Mouse (Mus musculus) limb, embryonic 13.5 days (tissue): Measurements from ENCODE around the gene Zfp764. TPM values are rescaled to one million over a fixed set of nuclear protein-coding genes. Genes with fewer than 3 reads are reported as not detected.
A peak's percentile ranks its signal among the peaks of the same experiment; 100 is the strongest.
"Not testable (repeated sequence)": the region's sequence is repeated elsewhere in the genome, so short reads cannot be mapped to it uniquely, and the experiment has no call there.

Experiments
- ATAC-seq: fragments of 200-750 bp; cut with Nextera tagmentation; 2 replicates; pipeline ENCODE4 v1.8.0; 2017; ENCODE audit warnings: low read depth, moderate number of reproducible peaks, moderate TSS enrichment; ENCODE audit not compliant: low FRiP score
- H3K27ac ChIP-seq: fragments of 300-500 bp; sonication (generic); 2 replicates; pipeline ENCODE4 v1.5.1; 2015; ENCODE audit warnings: inconsistent platforms, mild to moderate bottlenecking, moderate library complexity
- H3K27me3 ChIP-seq: fragments of 300-500 bp; sonication (generic); 2 replicates; pipeline ENCODE4 v1.6.1; 2015; ENCODE audit warnings: mild to moderate bottlenecking, inconsistent platforms
- H3K36me3 ChIP-seq: fragments of 300-500 bp; sonication (generic); 2 replicates; pipeline ENCODE4 v1.6.1; 2015; ENCODE audit warnings: inconsistent platforms, mild to moderate bottlenecking, moderate library complexity
- H3K4me1 ChIP-seq: fragments of 300-500 bp; sonication (generic); 2 replicates; pipeline ENCODE4 v1.6.1; 2015; ENCODE audit warnings: inconsistent platforms
- H3K4me2 ChIP-seq: fragments of 300-500 bp; sonication (generic); replicated peaks from 2 replicates; pipeline ENCODE4 v1.6.1; 2015; ENCODE audit warnings: inconsistent platforms, mild to moderate bottlenecking, moderate library complexity
- H3K4me3 ChIP-seq: fragments of 300-500 bp; sonication (generic); 2 replicates; pipeline ENCODE4 v1.5.1; 2015; ENCODE audit warnings: moderate library complexity, mild to moderate bottlenecking, inconsistent platforms
- H3K9ac ChIP-seq: fragments of 300-500 bp; sonication (generic); 2 replicates; pipeline ENCODE4 v1.6.1; 2015; ENCODE audit warnings: mild to moderate bottlenecking, inconsistent platforms
- H3K9me3 ChIP-seq: fragments of 300-500 bp; sonication (generic); 2 replicates; pipeline ENCODE4 v1.6.1; 2016; ENCODE audit warnings: inconsistent platforms
- WGBS: fragments of 180-500 bp; shearing (Covaris S2); methylation state at CpG from one replicate; pipeline ENCODE4 v1.1.7; 2015; 5-methylcytosine and 5-hydroxymethylcytosine counted together
- polyA plus RNA-seq: library from polyadenylated mRNA; unstranded; fragments of >200 nt; fragmentation: Nextera tagmentation; extraction: Ambion mirVana; gene quantifications from 2 replicates; pipeline ENCODE4 v1.2.1, GENCODE M21; 2015

The Zfp764 gene
- polyA plus RNA-seq, 1 experiment from 2014 or later = 8.4 TPM

DNA sequence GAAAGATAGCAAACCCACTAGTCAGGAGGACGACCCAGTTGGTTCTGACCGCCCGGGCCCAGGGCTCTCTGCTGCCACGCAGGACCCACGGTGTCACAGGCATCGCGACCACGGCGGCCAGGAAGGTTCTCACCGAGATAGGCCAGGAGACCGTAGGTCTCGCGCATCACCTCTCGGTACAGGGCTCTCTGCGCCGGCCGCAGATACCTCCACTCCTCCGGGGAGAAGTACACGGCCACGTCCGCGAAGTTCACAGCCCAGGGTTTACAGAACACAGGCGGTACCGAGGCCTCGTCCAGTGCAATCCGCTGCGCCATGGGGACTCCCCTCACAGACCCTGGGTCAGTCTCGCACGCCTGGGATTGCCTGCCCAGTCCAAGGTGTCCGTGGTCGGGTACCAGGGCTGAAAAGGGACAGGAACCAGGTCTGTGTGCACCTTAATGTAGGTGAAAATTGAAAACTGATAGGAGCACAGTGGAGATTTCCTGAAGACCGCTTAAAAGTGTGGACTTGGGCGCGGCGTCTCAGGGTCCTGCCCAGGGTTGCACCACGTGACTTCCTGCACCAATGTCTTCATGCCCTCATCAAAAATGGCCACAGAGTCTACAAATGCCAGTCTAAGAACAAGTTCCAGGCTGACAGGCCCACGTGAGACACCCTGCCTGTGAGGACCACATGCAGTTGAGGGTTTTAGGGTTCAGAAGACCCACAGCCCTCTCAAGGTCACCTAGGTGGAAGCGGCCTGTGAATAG, 19.8 kb downstream of the Zfp764 start, which contains the start of gene 9130019O22Rik:
9130019O22Rik (minus strand) TSS at position 526 of the 752 bp plus-strand sequence.
- Histone ChIP-seq H3K4me1 (0 out of 2 replicates have a peak, but pooled peaks cover 4% of the 10 kb centered on the region), H3K9me3 (peaks cover 19% of the 10 kb centered on the region; the same call in 1 of the 2 replicates), H3K4me2 (peak within 1 kb of the TSS; percentile 72), H3K36me3 (peaks cover 37% of the 10 kb centered on the region), H3K4me3 (peak within 1 kb of the TSS; percentile 57), H3K27ac (no peak within 1 kb of the TSS), H3K27me3 (no peaks in the 10 kb centered on the region), H3K9ac (peak within 1 kb of the TSS; percentile 80)
- 13% methylated on average over 38 of the region's 38 CpGs for WGBS
- peak; percentile 93 for ATAC-seq

DNA sequence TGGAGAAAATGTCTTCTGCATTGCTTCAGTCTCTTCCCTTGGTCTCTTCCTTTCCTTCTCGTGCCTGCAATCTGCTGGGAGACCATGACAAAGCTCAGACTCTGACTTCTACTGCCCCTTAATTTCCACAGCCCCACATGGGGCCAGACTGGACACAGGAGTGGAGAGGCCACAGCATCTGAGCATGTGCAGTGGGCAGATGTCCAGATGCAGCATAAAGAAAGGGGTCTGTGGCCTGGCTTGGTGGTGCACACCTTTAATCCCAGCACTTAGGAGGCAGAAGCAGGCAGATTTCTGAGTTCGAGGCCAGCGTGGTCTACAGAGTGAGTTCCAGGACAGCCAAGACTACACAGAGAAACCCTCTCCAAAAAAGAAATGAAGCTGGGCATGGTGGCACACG, 21.1 kb downstream of the Zfp764 start:
- not testable (repeated sequence) for H3K27me3 ChIP-seq, H3K27ac ChIP-seq, H3K4me3 ChIP-seq, H3K9ac ChIP-seq, H3K4me2 ChIP-seq, H3K4me1 ChIP-seq, ATAC-seq
- H3K9me3 ChIP-seq = peaks cover 19% of the 10 kb centered on the region; the same call in 1 of the 2 replicates
- 93% methylated on average over 4 of the region's 4 CpGs for WGBS
- peaks cover 25% of the 10 kb centered on the region for H3K36me3 ChIP-seq

DNA sequence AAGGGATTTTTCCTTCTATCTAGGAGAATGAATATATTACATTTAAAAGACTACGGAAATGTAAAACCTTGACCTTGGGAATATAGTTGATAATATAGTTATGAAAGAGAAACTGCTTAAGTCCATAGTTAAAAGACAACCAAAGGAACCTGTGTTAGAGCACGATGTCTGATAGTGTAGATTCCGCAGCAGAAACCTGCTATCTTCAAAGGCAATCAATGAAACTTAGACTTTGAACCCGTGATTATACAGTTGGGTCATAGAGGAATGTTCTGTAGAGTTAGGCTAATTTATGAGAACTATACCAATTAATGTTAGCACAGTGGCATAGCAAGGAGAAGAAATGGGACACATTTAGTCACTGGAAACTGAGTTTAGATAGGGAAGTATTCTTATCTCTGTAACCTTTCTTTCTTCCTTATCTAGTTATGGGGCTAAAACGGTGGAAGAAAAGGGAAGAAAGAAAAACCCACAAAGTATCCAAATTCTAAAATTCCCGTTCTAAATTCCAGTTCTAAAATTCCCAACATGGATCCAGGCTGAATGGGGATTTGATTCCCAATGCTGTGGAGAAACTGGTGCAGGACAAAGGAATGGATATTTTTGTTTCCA, 28.2 kb downstream of the Zfp764 start:
- Histone ChIP-seq H3K9ac (no peak overlapping the region), H3K4me2 (no peak overlapping the region), H3K36me3 (peaks cover 14% of the 10 kb centered on the region), H3K4me1 (peaks cover 4% of the 10 kb centered on the region; the same call in 1 of the 2 replicates), H3K27me3 (no peaks in the 10 kb centered on the region), H3K4me3 (no peak overlapping the region), H3K9me3 (0 out of 2 replicates have a peak, but pooled peaks cover 7% of the 10 kb centered on the region), H3K27ac (no peak overlapping the region)
- no peak for ATAC-seq
- 74% methylated on average over 6 of the region's 6 CpGs for WGBS

DNA sequence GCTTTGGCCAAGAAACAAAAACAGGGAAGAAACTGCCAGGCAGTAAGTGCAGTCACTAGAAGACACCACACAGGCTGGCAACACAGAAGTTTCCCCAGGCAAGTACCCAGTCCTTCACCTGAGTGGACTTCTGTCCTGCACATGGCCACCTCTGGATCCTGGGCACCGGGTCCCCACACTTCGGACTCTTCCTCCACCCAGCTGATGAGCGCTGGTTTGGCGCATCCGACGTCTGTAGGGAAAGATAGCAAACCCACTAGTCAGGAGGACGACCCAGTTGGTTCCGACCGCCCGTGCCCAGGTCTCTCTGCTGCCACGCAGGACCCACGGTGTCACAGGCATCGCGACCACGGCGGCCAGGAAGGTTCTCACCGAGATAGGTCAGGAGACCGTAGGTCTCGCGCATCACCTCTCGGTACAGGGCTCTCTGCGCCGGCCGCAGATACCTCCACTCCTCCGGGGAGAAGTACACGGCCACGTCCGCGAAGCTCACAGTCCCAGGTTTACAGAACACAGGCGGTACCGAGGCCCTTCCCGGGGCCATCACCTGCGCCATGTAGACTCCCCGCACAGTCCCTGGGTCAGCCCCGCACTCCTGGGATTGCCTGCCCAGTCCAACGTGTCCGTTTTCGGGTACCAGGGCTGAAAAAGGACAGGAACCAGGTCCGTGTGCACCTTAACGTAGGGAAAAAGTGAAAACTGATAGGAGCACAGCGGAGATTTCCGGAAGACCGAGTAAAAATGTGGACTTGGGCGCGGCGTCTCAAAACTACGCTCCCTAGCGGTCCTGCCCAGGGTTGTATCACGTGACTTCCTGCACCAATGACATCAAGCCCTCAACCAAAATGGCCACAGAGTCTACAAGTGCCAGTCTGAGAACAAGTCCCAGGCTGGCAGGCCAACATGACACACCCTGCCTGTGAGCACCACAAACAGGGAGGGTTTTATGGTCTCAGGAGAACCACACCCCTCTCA, 31.1 kb downstream of the Zfp764 start, which contains the start of gene Zfp747:
Zfp747 (minus strand) TSS at position 780 of the 975 bp plus-strand sequence.
- Histone ChIP-seq H3K36me3 (peaks cover 18% of the 10 kb centered on the region), H3K9ac (peak within 1 kb of the TSS; percentile 83), H3K4me2 (peak within 1 kb of the TSS; percentile 77), H3K4me3 (peak within 1 kb of the TSS; percentile 73)
- peak; percentile 95 for ATAC-seq
- H3K27me3 ChIP-seq, H3K4me1 ChIP-seq, H3K27ac ChIP-seq, H3K9me3 ChIP-seq: not testable (repeated sequence)
- 1% methylated on average over 49 of the region's 49 CpGs for WGBS

DNA sequence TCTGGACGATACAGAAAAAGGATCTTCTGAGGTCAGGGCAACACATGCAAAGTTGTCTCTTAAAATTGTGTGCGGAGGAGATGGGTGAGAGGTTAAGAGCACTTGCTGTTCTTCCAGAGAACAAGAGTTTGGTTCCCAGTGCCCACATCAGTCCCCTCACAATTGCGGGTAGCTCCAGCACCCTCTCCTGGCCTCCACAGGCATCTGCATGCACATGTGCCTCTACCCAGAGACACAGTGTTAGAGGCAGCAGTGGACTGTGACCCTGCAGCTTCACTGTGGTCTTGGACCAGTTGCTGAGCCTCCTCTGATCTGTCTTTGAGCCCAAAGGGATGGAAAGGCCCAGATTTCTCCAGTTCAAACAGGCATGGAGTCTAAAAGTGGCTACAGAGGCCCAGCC, 34.8 kb downstream of the Zfp764 start:
- ATAC-seq, H3K27me3 ChIP-seq, H3K27ac ChIP-seq, H3K4me2 ChIP-seq, H3K9me3 ChIP-seq, H3K9ac ChIP-seq, H3K4me3 ChIP-seq, H3K4me1 ChIP-seq: not testable (repeated sequence)
- WGBS = 73% methylated on average over 3 of the region's 3 CpGs
- peaks cover 18% of the 10 kb centered on the region for H3K36me3 ChIP-seq

DNA sequence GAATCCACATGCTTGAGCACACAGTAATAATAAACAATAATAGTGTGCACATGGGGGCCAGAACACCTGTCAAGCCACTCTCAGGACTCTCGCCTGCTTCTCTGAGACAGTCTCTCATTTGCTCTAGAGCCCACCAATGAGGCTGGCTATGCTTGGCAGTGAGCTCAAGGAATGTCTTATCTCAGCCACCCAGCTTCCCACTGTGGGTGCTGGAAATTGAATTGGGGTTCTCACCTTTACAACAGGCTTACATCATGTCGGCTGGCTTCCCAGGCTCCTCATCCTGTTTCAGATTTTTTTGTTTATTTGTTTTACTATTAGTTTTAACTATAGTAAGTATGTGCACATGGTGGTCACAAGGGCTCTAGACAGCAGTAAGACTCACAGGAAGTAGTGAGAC, 35.4 kb downstream of the Zfp764 start:
- Histone ChIP-seq H3K27me3 (no peaks in the 10 kb centered on the region), H3K4me1 (peaks cover 4% of the 10 kb centered on the region; the same call in 1 of the 2 replicates), H3K9ac (no peak overlapping the region), H3K4me2 (no peak overlapping the region), H3K9me3 (no peaks in the 10 kb centered on the region), H3K27ac (no peak overlapping the region), H3K4me3 (no peak overlapping the region), H3K36me3 (peaks cover 18% of the 10 kb centered on the region)
- ATAC-seq = no peak
- 81% methylated on average over 2 of the region's 2 CpGs for WGBS

DNA sequence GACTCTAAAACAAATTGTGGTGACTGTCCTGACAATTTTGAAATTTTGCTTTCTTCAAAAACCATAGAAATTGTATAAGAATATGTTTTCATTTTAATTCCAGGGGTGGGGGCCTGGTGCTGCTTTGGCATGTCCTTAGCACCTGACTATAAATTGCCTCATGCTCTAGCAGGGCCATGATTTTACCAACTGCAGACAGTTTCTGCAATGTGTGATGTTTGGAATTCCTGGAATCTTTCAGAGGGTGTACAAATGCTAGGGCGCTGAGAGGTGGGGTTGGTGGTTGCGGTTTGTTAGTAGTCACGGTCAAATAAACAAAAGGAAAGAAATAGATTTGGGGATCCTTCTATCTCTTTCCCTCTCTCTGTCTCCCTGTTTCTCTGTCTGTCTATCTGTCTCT, 40.4 kb downstream of the Zfp764 start:
- whole genome bisulfite sequencing = 78% methylated on average over 3 of the region's 3 CpGs
- H3K4me1 ChIP-seq = peaks cover 7% of the 10 kb centered on the region
- ATAC-seq = no peak

DNA sequence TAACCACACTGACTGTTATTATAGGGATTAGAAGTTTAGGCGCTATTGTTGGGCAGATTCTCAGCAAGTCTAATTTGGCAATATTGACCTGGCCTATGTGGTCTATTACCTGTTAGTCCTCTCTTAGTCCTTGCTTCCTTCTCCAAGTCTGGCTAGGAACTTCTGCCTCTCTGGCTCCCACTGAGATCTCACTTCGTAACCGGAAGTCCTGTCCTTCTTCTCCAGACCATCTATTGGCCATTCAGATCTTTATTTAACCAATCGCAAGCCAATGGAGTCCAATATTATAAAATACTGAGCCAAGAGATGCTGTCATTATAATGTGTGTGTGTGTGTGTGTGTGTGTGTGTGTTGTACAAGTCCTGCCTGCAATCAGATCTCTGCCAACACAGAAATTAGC, 42.5 kb downstream of the Zfp764 start:
- Histone ChIP-seq H3K36me3 (no peaks in the 10 kb centered on the region), H3K4me2 (peak overlapping the region; percentile 76), H3K4me3 (no peak overlapping the region), H3K9ac (no peak overlapping the region), H3K27me3 (peaks cover 39% of the 10 kb centered on the region), H3K27ac (no peak overlapping the region), H3K4me1 (peaks cover 7% of the 10 kb centered on the region), H3K9me3 (no peaks in the 10 kb centered on the region)
- ATAC-seq = no peak
- 55% methylated on average over 4 of the region's 4 CpGs for WGBS

More for the DNA sequence above, 40.4 kb downstream of the Zfp764 start:
- no peaks in the 10 kb centered on the region for H3K36me3 ChIP-seq
- no peaks in the 10 kb centered on the region for H3K9me3 ChIP-seq
- no peak overlapping the region for H3K27ac ChIP-seq
- H3K4me3 ChIP-seq = no peak overlapping the region
- H3K9ac ChIP-seq = no peak overlapping the region
- H3K27me3 ChIP-seq = peaks cover 22% of the 10 kb centered on the region
- H3K4me2 ChIP-seq = no peak overlapping the region

DNA sequence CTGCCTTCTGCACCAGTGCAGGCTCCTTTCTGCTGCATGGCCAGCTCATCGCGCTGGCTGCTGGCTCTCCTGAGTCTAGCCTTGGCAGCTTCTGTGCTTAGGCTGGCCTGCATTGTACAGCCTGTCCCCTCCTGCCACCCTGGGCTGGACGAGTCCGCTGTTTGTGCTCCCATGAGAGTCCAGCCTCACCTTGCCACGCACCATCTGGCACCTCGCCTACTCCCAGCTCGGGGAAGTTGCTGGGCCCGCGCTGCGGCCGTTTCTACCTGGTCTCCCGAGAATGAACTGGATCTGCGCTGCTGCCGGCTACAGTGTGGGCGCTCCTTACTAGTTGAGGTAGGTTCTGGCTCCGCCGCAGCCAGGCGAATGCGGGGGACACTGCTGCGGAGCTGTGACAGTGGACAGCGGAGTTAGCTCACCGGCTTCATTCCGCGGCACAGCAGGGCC, 43.1 kb downstream of the Zfp764 start:
- peaks cover 39% of the 10 kb centered on the region for H3K27me3 ChIP-seq
- no peaks in the 10 kb centered on the region for H3K36me3 ChIP-seq
- peak overlapping the region; percentile 47 for H3K4me3 ChIP-seq
- peak overlapping the region; percentile 70 for H3K9ac ChIP-seq
- H3K9me3 ChIP-seq = no peaks in the 10 kb centered on the region
- H3K4me1 ChIP-seq = peaks cover 7% of the 10 kb centered on the region
- no peak overlapping the region for H3K27ac ChIP-seq
- 3% methylated on average over 24 of the region's 24 CpGs for WGBS
- peak overlapping the region; percentile 76 for H3K4me2 ChIP-seq
- no peak for ATAC-seq

DNA sequence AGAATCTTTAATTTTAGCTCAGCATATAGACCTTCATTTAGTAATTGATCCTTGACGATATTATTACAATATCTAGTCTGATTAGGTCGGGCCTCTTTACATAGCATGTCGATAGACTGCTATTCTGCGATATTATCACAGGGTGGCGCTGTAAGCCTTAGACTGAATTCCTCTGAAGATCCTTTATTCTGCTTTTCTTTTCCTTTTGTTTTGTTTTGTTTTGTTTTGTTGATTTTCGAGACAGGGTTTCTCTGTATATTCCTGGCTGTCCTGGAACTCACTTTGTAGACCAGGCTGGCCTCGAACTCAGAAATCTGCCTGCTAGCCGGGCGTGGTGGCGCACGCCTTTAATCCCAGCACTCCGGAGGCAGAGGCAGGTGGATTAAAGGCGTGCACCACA, 44.2 kb downstream of the Zfp764 start:
- not testable (repeated sequence) for H3K9me3 ChIP-seq, H3K9ac ChIP-seq, H3K27ac ChIP-seq, H3K4me1 ChIP-seq, ATAC-seq, H3K36me3 ChIP-seq
- H3K27me3 ChIP-seq = peaks cover 41% of the 10 kb centered on the region
- 27% methylated on average over 13 of the region's 13 CpGs for WGBS
- peak overlapping the region; percentile 13; the same call in 1 of the 2 replicates for H3K4me3 ChIP-seq
- H3K4me2 ChIP-seq = peak overlapping the region; percentile 36

DNA sequence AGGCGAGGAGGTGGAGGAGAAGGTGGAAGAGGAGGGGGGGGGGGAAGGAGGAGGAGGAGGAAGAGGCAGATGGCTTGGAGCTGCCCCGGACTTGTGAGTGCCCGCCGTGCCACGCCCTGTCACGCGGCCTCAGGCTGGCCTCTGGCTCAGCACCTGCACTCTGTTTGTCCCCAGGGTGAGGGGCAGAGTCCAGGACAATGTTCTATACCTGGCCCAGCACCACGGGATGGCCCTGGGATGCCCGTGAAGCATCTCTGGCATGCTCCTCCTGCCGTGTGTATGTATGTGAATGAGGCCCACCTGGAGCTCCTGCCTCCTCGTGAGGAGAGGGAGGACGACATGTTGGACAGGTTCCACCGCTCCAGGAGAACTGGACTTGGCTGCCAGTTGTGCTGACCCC, 45.2 kb downstream of the Zfp764 start:
- 49% methylated on average over 12 of the region's 13 CpGs for WGBS
- no peak for ATAC-seq
- H3K27me3 ChIP-seq = peaks cover 41% of the 10 kb centered on the region

More for the DNA sequence above, 45.2 kb downstream of the Zfp764 start:
- H3K9ac ChIP-seq = no peak overlapping the region
- no peak overlapping the region for H3K27ac ChIP-seq
- H3K4me1 ChIP-seq = peaks cover 7% of the 10 kb centered on the region
- no peak overlapping the region for H3K4me2 ChIP-seq
- H3K9me3 ChIP-seq = no peaks in the 10 kb centered on the region
- H3K4me3 ChIP-seq = no peak overlapping the region
- H3K36me3 ChIP-seq = no peaks in the 10 kb centered on the region
